Mouse (Mus musculus) liver, embryonic 13.5 days (tissue): ENCODE data around the gene Zfp422. TPM values are rescaled to one million over a fixed set of nuclear protein-coding genes. Genes with fewer than 3 reads are reported as not detected.
A peak's percentile ranks its signal among the peaks of the same experiment; 100 is the strongest.

Experiments
- ATAC-seq: fragments of 200-750 bp; cut with Nextera tagmentation; 2 replicates; pipeline ENCODE4 v1.8.0; 2017; ENCODE audit warnings: low read depth, mild to moderate bottlenecking, moderate number of reproducible peaks, moderate library complexity
- DNase-seq: peaks from one replicate; pipeline ENCODE4 v3.0.0; 2022
- H3K27ac ChIP-seq: fragments of 300-500 bp; sonication (generic); 2 replicates; pipeline ENCODE4 v1.5.1; 2015; ENCODE audit warnings: moderate library complexity, mild to moderate bottlenecking, inconsistent platforms
- H3K27me3 ChIP-seq: fragments of 300-500 bp; sonication (generic); 2 replicates; pipeline ENCODE4 v1.6.1; 2015; ENCODE audit warnings: mild to moderate bottlenecking, inconsistent platforms
- H3K36me3 ChIP-seq: fragments of 300-500 bp; sonication (generic); 2 replicates; pipeline ENCODE4 v1.6.1; 2015; ENCODE audit warnings: mild to moderate bottlenecking, inconsistent platforms
- H3K4me1 ChIP-seq: fragments of 300-500 bp; sonication (generic); replicated peaks from 2 replicates; pipeline ENCODE4 v1.6.1; 2015; ENCODE audit warnings: inconsistent platforms
- H3K4me2 ChIP-seq: fragments of 300-500 bp; sonication (generic); 2 replicates; pipeline ENCODE4 v1.6.1; 2015; ENCODE audit warnings: inconsistent platforms, mild to moderate bottlenecking, moderate library complexity
- H3K4me3 ChIP-seq: fragments of 300-500 bp; sonication (generic); replicated peaks from 2 replicates; pipeline ENCODE4 v1.5.1; 2015; ENCODE audit warnings: mild to moderate bottlenecking, inconsistent platforms
- H3K9ac ChIP-seq: fragments of 300-500 bp; sonication (generic); 2 replicates; pipeline ENCODE4 v1.6.1; 2015; ENCODE audit warnings: mild to moderate bottlenecking, inconsistent platforms
- H3K9me3 ChIP-seq: fragments of 300-500 bp; sonication (generic); replicated peaks from 2 replicates; pipeline ENCODE4 v1.6.1; 2016; ENCODE audit warnings: inconsistent platforms
- WGBS: fragments of 180-500 bp; shearing (Covaris S2); methylation state at CpG from one replicate; pipeline ENCODE4 v1.1.7; 2015; ENCODE audit not compliant: insufficient replicate concordance; 5-methylcytosine and 5-hydroxymethylcytosine counted together
- polyA plus RNA-seq: library from polyadenylated mRNA; unstranded; fragments of >200 nt; fragmentation: Nextera tagmentation; extraction: Ambion mirVana; gene quantifications from 2 replicates; pipeline ENCODE4 v1.2.1, GENCODE M21; 2015

Gene Zfp422
- polyA plus RNA-seq, result 27.6 and 32.4 TPM in 2 replicates

DNA sequence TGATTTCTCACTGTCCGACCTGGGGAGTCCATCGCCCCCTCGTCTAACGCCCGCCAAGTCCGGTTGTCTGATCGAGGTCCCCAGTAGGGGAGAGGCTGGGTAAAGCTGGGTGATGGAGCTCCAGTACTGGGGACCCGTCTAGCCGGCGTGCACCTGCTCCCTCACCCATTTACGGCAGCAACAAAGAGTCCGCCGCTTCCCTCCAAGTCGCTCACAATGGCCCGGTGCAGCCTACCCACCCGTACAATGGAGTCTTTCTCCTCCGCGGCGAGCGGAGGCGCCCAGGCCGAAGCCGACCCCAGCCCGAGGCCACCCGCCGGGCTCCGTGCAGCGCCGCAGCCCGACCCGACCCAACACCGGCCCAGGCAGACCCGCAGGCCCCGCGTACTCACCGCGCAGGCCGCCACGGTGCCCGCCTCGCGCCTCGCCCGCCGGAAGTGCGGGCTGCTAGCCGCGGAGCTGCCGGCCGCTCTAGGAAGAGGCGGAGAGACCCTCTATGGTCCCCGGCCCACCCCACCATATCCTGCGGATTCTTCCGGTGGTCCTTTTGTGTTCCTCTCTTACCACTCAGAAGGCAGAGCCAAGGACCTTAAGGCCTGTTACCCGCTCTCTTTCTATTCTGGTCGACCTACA, at the start of gene Zfp422:
Zfp422 (minus strand) TSS at position 461 of the 633 bp plus-strand sequence.
- WGBS, result under 1% methylated on average over 53 of the region's 56 CpGs
- DNase-seq, result peak; percentile 44
- peak within 1 kb of the TSS; percentile 50 for H3K27ac ChIP-seq
- H3K4me3 ChIP-seq, result peak within 1 kb of the TSS; percentile 74
- H3K4me2 ChIP-seq, result peak within 1 kb of the TSS; percentile 78
- H3K36me3 ChIP-seq, result peaks cover 20% of the 10 kb centered on the region
- H3K27me3 ChIP-seq, result no peaks in the 10 kb centered on the region
- peaks cover 26% of the 10 kb centered on the region for H3K4me1 ChIP-seq
- H3K9me3 ChIP-seq, result no peaks in the 10 kb centered on the region
- peak; percentile 82 for ATAC-seq
- peak within 1 kb of the TSS; percentile 84 for H3K9ac ChIP-seq

DNA sequence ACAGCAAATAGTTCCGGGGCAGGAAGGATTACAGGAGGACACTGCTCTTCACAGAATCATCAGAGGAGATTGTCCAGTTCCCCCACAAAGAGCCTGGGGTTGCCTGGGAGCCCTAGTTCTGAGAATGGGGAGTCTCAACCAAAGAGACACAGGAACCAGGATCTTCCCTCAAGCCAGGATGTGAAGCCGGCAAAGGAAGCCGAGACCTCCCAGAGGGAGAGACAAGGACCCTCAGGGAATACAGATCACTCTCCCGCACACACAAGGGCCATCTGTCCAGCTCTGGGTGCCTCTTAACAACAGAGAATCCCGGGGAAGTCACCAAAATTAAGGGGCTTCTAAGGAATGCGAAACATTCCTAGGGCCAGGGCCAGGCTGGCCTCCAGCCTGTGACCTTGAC, 48.5 kb upstream of the Zfp422 start:
- WGBS, result 65% methylated on average over 6 of the region's 6 CpGs
- ATAC-seq, result no peak
- peaks cover 31% of the 10 kb centered on the region for H3K4me1 ChIP-seq
- DNase-seq, result no peak
- no peak overlapping the region for H3K4me2 ChIP-seq
- H3K9me3 ChIP-seq, result no peaks in the 10 kb centered on the region
- H3K36me3 ChIP-seq, result no peaks in the 10 kb centered on the region
- peaks cover 3% of the 10 kb centered on the region; the same call in 1 of the 2 replicates for H3K27me3 ChIP-seq
- H3K9ac ChIP-seq, result no peak overlapping the region
- no peak overlapping the region for H3K27ac ChIP-seq
- H3K4me3 ChIP-seq, result no peak overlapping the region

DNA sequence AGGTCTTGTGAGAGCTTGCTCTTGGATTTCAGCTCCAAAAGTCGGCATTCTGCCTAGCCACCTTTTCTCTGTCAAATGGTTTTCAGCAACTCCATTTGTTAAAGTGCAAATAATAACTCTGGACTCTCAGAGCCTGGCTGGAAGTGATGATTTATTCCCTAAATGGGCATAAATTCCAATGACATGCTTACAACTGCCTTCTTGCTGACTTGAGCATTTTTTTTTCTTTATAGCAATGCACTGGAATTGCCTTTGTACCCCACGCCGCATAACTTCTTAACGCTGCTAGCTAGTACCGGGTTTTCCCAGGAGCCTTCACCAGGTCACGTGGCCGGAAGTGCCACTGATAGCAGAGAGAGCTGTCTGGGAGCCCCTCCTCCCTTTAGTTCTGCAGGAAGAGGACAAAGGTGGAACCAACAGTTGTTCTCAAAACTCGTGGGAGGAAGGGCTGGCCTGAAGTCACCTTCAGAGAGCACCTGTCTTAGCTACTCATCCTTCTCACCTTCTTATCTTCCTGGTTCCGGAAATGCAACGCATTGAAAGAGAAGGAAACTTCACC, 47.6 kb upstream of the Zfp422 start:
- WGBS, result 49% methylated on average over 10 of the region's 10 CpGs
- no peak for DNase-seq
- no peak overlapping the region for H3K9ac ChIP-seq
- no peak overlapping the region for H3K4me2 ChIP-seq
- no peak for ATAC-seq
- H3K36me3 ChIP-seq, result no peaks in the 10 kb centered on the region
- H3K4me3 ChIP-seq, result no peak overlapping the region
- peaks cover 35% of the 10 kb centered on the region for H3K4me1 ChIP-seq
- H3K9me3 ChIP-seq, result no peaks in the 10 kb centered on the region
- H3K27me3 ChIP-seq, result peaks cover 10% of the 10 kb centered on the region; the same call in 1 of the 2 replicates
- no peak overlapping the region for H3K27ac ChIP-seq

DNA sequence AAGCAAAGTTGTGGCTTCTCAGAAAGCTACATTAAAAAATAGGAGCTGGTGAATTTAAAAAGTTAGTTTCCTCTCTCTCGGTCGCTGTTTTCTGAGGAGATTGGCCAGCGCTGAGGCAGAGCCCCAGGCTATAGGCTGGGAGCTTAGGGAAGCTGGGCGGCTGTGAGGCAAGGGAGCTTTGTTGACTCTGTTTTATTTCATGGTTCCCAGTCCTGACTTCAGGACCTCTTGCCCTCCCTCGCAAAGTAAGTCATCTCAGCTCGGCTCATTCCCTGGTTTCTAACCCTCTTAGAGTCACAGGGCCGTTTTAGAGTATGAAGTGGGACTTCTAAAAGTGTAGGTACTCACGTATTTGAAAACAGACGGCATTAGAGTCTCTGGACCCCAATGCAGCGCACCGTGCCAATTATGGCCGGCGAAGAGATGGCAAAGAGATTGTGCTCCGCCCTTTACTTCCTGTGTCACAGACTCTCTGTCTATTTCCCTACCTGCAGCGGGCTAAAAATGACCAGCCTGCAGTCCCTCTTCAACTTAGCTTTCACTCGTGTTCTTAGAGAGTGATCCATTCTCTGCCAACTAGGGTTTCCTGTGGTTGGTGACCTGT, 45.6 kb upstream of the Zfp422 start:
- Histone ChIP-seq H3K9ac (peak overlapping the region; percentile 36), H3K4me1 (peaks cover 35% of the 10 kb centered on the region), H3K9me3 (no peaks in the 10 kb centered on the region), H3K36me3 (no peaks in the 10 kb centered on the region), H3K27me3 (peaks cover 13% of the 10 kb centered on the region; the same call in 1 of the 2 replicates), H3K27ac (peak overlapping the region; percentile 55), H3K4me2 (peak overlapping the region; percentile 81), H3K4me3 (peak overlapping the region; percentile 57)
- 0 out of 2 replicates have a peak, but pooled peaks have one; percentile 40 for ATAC-seq
- DNase-seq, result no peak
- 17% methylated on average over 16 of the region's 16 CpGs for WGBS

DNA sequence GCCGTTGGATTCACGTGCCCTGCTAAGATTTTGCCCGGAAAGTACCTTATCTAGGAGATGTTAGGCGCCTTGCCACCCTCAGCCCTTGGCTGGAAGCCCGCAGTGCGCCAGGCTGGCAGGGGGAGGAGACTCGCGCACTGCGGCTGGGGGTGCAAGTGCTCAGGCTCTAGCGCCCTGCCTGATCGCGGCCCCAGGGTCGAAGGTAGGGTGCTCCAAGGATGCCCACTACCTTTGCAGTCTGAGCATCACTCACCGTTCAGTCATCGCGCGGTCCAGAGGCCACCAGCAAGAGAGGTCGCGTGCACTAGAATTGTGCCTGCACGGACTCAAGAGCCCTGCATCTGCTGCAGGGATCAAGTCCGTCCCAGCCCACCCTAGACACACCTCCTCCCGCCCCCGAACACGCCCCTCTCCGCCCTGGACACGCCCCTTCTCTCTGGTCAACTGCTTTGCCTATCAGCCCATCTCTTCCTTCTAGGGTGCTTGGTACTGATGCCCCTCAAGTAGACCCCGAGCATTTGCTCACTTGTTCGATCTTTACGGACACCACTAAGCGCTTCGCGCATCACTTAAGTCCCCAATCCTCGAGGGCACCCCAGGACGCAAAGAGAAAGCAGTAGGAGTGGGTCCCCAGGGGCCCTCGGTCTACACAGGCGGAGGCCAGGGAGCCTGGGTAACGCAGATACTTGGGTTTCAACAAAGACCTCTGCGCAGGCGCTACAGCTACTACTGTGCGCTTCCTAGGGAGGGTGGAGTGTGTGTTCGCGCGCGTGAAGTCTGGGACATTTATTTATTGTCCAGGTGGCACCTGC, 44.9 kb upstream of the Zfp422 start, which contains the start of gene Rassf4:
Rassf4 (minus strand) TSS at position 482 of the 812 bp plus-strand sequence.
- Histone ChIP-seq H3K9ac (peak within 1 kb of the TSS; percentile 43), H3K4me3 (peak within 1 kb of the TSS; percentile 57), H3K4me2 (peak within 1 kb of the TSS; percentile 81), H3K9me3 (no peaks in the 10 kb centered on the region), H3K4me1 (peaks cover 35% of the 10 kb centered on the region), H3K36me3 (no peaks in the 10 kb centered on the region), H3K27ac (peak within 1 kb of the TSS; percentile 55), H3K27me3 (peaks cover 13% of the 10 kb centered on the region; the same call in 1 of the 2 replicates)
- peak; percentile 92 for ATAC-seq
- WGBS, result under 1% methylated on average over 44 of the region's 44 CpGs
- DNase-seq, result peak; percentile 69

DNA sequence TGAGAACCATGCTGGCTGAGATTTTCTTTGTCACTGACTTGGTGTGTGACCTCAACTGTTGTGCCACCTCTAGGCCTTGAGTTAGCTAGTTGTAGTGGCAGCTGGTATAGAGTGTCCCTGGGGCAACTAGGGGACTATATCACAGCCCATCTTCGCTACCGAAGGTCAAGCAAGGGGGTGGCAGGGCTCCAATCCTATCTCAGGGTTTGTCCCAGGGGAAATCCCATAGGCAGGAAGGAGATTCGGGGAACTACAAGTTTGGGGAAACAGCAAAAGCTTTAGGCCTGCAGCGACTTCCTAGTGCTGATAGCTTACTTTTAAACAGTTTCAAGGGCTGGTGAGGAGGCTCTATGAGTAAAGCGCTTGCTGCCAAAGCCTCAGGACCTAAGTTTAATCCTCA, 43.5 kb upstream of the Zfp422 start:
- no peak overlapping the region for H3K4me3 ChIP-seq
- H3K36me3 ChIP-seq, result no peaks in the 10 kb centered on the region
- no peak for DNase-seq
- no peak overlapping the region; the same call in none of the 2 replicates for H3K4me2 ChIP-seq
- no peak for ATAC-seq
- no peak overlapping the region for H3K9ac ChIP-seq
- peaks cover 35% of the 10 kb centered on the region for H3K4me1 ChIP-seq
- no peaks in the 10 kb centered on the region for H3K9me3 ChIP-seq
- H3K27me3 ChIP-seq, result peaks cover 13% of the 10 kb centered on the region; the same call in 1 of the 2 replicates
- H3K27ac ChIP-seq, result no peak overlapping the region
- 66% methylated on average over 5 of the region's 5 CpGs for WGBS

DNA sequence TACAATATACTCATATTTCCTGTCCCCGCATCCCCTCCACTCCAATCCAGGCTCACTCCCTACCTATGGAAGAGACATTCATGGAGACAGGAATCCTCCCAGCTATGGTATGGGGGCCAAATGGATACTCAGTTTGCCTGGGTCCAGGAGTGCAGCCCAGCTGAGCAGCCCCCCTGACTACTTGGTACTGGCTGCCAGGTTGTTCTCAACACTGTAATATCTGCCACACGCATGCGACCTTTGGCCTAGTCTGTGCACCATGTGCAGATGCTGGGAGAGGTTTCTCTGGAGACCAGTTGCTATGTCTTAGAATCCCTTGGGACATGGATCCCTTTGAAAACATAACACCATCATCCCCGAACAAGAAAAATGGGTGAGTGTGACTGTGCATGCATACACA, 43.0 kb upstream of the Zfp422 start:
- H3K27me3 ChIP-seq, result peaks cover 13% of the 10 kb centered on the region; the same call in 1 of the 2 replicates
- no peaks in the 10 kb centered on the region for H3K36me3 ChIP-seq
- ATAC-seq (no peak), DNase-seq (no peak)
- no peak overlapping the region for H3K4me3 ChIP-seq
- H3K27ac ChIP-seq, result no peak overlapping the region
- 78% methylated on average over 4 of the region's 4 CpGs for whole genome bisulfite sequencing
- peaks cover 32% of the 10 kb centered on the region for H3K4me1 ChIP-seq
- H3K4me2 ChIP-seq, result no peak overlapping the region
- H3K9ac ChIP-seq, result no peak overlapping the region
- no peaks in the 10 kb centered on the region for H3K9me3 ChIP-seq

DNA sequence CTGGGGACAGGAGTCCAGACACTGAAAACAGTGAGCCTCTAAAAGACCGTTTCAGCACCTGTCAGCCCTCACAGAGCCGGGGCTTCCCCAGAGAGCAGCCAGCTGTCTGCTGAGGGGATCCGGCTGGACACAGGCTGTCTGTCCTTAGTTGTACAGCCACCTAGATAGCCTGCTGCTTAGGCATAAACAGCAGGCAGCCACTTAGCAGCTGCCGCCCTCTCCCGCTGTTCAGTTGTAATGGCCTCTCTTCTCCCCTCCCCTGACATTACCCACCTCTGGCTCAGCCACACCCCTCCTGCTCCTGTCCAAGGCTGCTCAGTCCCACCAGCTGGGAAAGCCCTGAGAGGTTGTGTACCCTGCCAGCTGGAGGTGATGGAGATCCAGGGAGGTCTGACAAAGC, 42.2 kb upstream of the Zfp422 start:
- Histone ChIP-seq H3K4me1 (peaks cover 25% of the 10 kb centered on the region), H3K36me3 (no peaks in the 10 kb centered on the region), H3K9me3 (no peaks in the 10 kb centered on the region), H3K4me3 (no peak overlapping the region), H3K27ac (no peak overlapping the region), H3K4me2 (no peak overlapping the region), H3K9ac (no peak overlapping the region), H3K27me3 (peaks cover 13% of the 10 kb centered on the region; the same call in 1 of the 2 replicates)
- no peak for ATAC-seq
- no peak for DNase-seq
- 50% methylated on average over 5 of the region's 5 CpGs for whole genome bisulfite sequencing

DNA sequence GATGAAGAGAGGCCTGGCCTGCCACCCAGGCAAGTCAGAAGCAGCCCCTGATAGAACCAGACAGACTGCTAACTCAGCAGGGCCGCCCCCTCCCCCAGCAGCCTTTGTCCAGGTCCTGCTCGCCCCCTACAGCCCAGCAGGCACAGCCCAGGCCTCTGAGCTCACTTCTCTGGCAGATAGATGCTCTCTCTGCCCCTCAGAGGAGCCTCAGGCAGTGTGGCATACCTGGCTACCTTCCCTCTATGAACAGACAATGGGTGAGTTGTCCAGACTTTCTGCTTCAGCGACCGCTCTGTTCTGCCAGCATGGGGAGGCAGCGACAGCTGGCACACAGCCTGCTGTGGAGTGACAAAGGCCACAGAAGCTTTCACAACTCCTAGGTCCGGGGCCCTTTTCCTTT, 41.3 kb upstream of the Zfp422 start:
- WGBS, result 55% methylated on average over 6 of the region's 6 CpGs
- Histone ChIP-seq H3K9me3 (no peaks in the 10 kb centered on the region), H3K4me2 (no peak overlapping the region), H3K9ac (no peak overlapping the region), H3K36me3 (no peaks in the 10 kb centered on the region), H3K27ac (no peak overlapping the region), H3K27me3 (peaks cover 13% of the 10 kb centered on the region; the same call in 1 of the 2 replicates), H3K4me1 (peaks cover 24% of the 10 kb centered on the region), H3K4me3 (no peak overlapping the region)
- ATAC-seq (no peak), DNase-seq (no peak)

DNA sequence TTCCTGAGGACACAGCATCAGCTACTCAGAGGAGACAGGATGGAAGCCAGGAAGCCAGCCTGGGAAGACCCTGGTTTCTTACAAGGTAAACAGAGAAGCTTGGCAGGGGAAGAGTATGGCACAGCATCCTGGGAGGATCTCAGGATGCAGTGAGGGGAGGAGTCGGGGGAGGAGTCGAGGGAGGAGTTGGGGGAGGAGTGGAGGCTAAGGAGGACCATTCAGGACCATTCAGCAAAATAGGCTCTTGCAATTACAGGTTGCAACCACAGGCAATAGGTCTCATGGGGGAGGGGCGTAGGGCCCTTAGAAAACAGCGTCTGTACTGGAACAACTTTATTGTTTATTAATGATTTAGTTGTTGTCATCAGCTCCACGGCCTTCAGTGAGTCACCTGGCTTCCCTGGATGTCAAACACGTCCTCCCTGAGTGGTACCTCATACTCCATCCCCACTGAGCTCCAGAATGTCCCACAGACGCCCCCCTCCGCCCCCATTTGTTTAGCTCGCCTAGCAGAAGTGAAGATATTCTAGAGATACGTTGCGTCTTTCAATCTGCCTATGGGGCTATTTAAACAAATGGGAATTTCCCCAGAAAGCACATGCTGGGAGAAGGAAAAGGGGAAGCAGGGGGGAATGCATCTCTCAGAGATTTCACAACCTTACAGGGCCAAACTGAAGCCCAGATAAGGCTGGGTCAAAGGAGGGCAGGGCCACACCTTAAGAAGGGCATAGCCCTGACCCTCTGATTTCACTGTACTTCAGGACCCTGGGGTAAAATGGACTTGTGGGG, 40.1 kb upstream of the Zfp422 start:
- Histone ChIP-seq H3K9me3 (no peaks in the 10 kb centered on the region), H3K9ac (no peak overlapping the region), H3K4me2 (no peak overlapping the region), H3K4me3 (no peak overlapping the region), H3K27me3 (peaks cover 13% of the 10 kb centered on the region; the same call in 1 of the 2 replicates), H3K4me1 (peaks cover 14% of the 10 kb centered on the region), H3K36me3 (no peaks in the 10 kb centered on the region), H3K27ac (no peak overlapping the region)
- DNase-seq (no peak), ATAC-seq (no peak)
- WGBS, result 30% methylated on average over 11 of the region's 11 CpGs
